Mouse (Mus musculus): Measurements from ENCODE around the gene Tmem63a.

- TF ChIP-seq CTCF (IDR thresholded peaks at IDR 0.05; ENCODE audit: low read depth, low read length) (no peak), POLR2A (IDR thresholded peaks at IDR 0.05; ENCODE audit: insufficient read depth, low read length) (no peak)
These were observed 72.8 kb downstream of the Tmem63a start for GRCm38 (mm10) chr1:181014731-181015500.
